Mouse (Mus musculus) midbrain, embryonic 12.5 days (tissue): ENCODE results near the gene Nim1k. TPM values are rescaled to one million over a fixed set of nuclear protein-coding genes. Genes with fewer than 3 reads are reported as not detected.

ENCODE experiments used
- polyA plus RNA-seq: library from polyadenylated mRNA; unstranded; fragments of >200 nt; fragmentation: Nextera tagmentation; extraction: Ambion mirVana; gene quantifications from 2 replicates; pipeline ENCODE4 v1.2.1, GENCODE M21; 2016

The Nim1k gene
- polyA plus RNA-seq, 1 experiment from 2014 or later = 1.7 TPM

Other genes starting within 250 kb of the Nim1k start
- 0.04 and 0.31 TPM in 2 replicates for gene Ccl28, start 132.1 kb downstream of the Nim1k start, polyA plus RNA-seq
- 494 and 501 TPM in 2 replicates for gene Hmgcs1, start 65.5 kb downstream of the Nim1k start, polyA plus RNA-seq
- gene Zfp131, start 35.0 kb upstream of the Nim1k start, polyA plus RNA-seq = 50.9 and 53.7 TPM in 2 replicates
- gene AF067063, start 74.3 kb upstream of the Nim1k start, polyA plus RNA-seq = not detected in 2 replicates
- gene D13Ertd608e, start 80.1 kb upstream of the Nim1k start, polyA plus RNA-seq = not detected in 2 replicates
- gene Tcstv1, start 138.9 kb upstream of the Nim1k start, polyA plus RNA-seq = not detected in 2 replicates
- not detected in 2 replicates for gene Gm21761, start 173.4 kb upstream of the Nim1k start, polyA plus RNA-seq
- gene B020031M17Rik, start 194.9 kb upstream of the Nim1k start, polyA plus RNA-seq = not detected in 2 replicates